Mouse (Mus musculus) cerebellum, postnatal 25 days (tissue): ENCODE results near the gene Sel1l.
A peak's percentile ranks its signal among the peaks of the same experiment; 100 is the strongest.

Experiments used
- DNase-seq, 2 experiments: peaks; one replicate each; pipeline ENCODE4 v3.0.0; 2021; ENCODE audit warnings: mixed read lengths in 2 of 2

Gene Sel1l

DNA sequence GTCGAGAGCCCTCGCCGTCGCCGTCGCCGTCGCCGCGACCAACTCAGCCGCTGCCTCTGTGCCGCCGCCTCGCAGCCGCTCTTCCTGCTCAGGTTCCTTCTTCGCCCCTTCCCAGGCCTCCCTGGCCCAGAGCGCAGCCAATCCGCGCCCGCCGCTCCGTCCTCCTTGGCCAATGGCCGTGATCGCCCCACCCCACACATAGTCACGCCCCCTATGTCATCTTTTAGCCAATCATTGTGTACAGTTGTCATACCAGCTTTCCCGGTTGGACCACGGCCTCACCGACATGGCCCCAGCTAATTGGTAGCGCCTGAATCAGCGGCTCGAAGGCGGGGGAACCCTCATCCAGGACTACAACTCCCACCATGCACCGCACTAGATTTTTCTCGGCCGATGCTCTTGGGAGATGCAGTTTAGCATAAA is at the start of gene Sel1l:
Gene Sel1l (minus strand): TSS at position 113 of the 423 bp plus-strand sequence.
- DNase-seq = peak; percentile 96 to 97

DNA sequence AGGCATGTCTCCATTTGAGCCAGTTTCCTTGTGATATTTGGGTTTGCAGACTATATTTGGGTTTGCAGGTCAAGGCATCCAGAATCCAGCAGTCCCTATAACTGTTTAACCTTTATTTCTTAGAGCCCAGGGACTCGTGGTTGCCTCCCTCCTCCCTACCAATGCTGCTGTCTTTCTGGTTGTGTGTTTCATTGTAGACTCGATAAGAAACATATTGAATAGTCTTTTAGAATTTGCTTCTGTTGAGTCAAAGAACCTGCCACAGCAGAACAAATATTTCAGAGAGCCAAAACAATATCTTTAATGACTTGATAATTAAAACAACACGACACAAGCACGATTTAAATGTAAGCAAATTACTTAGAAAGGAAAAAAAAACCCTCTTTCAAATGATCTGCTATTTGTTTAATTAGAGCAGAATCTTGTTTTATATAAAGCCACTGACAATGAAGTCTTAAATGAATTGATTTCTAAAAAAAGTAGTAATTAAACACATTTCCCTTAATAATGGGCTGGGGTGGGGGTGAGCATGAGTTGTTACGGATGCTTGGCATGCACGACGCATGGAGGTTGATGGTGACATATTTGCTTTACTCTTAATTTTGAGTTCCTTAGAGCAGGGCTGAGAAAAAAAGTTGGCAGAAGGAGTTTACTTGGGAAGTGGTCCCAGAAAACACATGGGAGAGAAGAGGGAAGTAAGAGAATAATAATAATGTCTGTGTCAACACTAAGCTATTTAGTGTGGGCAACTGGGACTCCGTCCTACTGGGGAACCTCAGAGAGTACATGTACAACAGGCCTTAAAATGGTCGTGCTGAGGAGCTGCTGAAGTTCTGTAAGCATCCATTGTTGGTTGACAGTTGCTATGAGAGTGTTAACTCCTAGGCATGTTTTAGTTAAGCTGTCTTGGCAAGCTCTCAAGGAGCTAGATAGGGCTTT is 43.9 kb upstream of the Sel1l start:
- DNase-seq = no peak

DNA sequence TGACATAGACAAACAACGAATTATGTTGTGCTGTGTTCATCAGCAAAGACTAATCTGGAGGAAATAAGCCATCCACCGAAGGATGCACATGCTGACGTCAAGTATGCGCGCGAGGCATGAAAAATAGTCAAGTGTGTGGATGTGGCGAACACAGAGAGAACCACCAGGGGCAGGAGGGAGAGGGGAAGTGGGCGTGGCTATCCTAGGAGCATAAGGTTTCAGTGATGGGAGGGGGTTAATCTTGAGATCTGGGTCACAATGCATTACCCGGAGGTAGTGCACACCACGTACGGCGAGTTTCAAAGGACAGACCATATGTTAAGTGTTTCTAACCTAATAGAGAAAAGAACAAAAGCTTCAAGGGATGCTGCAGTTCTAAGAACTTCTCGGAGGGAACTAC is 31.5 kb upstream of the Sel1l start:
- no peak for DNase-seq

DNA sequence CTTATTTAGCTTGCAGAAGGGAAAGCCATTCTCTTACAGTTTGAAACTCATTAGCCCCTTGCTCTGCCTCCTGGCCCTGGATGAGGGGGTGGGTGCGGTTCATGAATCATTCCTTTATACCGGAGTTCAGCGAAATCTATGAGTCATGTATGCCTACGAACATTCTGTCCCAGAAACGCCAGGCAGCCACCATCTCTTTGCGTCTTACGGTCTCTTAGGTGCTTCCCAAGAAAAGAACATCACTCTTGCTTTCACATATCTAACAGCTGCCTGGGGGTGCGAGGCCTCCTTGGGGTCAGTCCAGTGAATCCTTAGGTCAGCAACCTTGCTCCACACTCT is 29.9 kb upstream of the Sel1l start:
- DNase-seq = no peak

DNA sequence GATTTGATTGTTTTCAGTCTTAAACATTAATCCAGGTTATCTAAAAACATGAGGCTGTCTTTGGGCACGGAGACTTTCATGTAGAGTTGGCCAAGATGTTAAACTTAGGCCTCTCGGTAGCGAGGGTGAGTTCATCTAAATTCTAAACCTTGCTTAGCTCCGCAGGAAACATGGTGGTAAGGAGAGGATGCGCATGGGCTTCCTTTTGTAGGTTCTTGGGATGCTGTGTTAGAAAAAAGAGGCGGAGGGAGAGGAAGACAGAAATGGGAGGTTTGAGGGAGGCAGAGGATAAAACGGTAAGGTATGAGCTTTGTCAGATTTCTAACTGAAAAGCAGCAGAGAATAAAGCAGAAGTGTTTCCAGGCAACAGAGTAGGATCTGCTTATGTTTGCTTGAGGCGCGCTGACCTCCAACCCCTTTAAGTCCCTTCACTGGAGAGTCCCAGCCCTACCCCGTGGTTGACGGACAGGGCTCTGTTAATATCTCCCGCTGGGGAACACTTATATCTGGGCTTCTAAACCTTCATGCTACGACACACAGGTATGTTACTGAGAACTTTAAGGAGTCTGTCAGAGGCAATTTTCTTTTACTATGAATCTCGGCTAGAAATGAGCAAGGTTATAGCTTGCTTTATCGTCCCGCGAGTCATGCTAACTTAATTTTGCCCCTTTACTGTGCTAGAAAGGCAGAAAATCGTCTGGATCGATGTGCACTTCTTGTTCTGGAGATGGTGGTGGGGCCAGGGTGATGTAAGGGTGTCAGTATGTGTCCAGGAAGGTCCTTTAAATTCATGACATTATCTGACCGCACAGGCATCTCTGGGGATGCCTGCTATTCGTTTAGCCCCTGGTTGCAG is 29.3 kb upstream of the Sel1l start:
- no peak for DNase-seq

DNA sequence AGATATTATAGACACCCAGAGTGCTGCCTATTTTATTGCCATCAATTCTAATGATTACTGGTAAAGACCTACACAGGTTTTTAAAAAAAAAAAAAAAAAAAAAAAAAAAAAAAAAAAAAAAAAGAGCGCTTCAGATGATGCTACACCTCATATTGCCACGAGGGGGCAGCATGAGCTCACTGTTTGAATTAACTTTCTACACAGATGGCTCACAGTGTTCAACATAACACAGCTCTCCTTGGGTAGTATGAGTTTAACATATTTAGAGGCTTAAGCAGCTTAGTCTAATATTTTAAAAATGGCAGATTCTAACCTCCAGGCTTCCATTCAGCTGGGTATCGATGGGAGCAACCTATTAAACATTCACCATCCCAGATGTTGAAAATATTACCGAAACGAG is 28.7 kb upstream of the Sel1l start:
- DNase-seq = peak; percentile 32 to 63

DNA sequence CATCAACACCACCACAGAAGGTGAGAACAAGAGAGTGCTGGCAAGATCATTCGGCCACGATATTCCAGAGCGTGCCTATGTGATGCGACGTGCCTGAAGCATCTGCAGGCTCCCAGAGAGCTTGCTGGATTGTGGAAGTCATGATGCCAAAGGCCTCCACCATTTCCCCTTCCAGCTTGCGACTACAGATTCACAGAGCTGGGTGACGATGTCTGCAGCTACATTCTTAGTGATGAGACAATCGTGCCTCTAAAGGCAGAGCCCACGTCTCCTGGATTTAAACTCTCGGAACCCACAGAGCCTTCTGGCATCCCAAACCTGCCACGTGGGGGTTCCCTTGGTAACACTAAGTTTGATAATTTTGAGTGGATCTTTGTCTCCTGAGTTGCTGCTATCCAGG is 21.7 kb upstream of the Sel1l start:
- DNase-seq = no peak

DNA sequence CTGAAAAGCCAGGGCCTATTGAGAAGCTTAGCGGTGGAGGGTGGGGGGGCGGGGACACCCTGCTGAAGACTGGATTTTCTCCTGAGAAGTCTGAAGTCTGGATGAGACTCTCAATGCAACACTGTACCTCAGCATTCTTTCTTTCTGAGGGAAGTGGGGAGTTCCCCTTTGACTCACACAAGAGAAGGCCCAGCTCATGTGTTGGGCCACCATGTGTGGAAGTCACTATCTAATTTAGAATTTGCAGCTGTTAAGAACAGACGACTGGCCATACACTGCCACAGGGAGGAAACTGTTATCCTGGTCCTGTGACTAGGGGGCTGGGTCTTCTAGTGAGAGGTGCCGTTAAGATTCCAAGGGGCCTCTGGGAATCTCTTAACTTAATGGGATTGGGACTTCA is 20.4 kb upstream of the Sel1l start:
- no peak for DNase-seq

DNA sequence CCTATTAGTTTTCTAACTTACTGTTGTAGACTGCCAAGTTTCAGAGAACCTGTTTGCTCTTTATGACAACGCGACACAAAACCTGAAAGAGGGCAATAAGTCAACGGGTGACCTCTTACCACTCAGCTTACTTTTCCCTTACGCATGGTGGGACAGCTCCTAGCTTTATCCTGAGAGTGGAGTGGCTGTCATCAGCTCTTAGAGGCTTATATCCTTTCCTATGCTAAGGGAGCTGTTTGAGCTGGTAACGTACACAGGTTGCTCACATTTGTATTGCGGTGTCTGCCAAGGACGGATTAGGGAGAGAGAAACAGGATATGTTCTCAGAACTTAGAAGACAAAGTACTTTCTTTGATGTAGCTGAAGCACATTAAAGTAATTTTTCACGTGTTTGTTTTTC is 5.4 kb upstream of the Sel1l start:
- DNase-seq = no peak

DNA sequence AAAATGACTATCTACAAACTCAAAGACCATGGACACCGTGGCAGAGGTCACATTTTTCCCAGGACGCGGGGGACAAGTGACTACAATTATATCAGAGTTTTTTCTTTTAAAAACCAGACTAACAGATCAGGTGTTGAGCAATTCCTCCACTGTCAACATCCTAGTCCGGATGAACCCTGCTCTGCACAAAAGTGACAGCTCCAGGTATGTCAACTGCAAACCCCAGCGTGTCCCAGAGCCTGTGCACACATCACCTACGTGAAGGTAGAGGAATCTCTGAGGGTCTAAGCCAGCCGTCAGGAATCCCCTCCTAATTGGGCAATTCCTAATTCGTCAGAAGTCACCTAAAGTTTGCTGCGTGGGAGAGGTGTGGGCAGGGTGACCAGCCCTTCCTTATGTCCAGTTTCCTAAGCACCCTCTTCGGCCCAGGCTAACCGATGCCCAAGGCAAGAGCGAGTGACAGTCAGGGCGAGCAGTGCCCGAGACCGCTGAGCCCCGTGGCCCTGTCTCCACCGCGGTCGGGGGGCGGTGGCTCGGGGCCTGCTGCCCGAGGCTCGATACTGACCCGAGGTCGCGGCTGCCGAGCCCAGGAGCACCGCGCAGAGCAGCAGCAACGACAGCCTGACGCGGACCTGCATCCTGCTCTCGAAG is 438 bp downstream of the Sel1l start:
- DNase-seq = no peak

DNA sequence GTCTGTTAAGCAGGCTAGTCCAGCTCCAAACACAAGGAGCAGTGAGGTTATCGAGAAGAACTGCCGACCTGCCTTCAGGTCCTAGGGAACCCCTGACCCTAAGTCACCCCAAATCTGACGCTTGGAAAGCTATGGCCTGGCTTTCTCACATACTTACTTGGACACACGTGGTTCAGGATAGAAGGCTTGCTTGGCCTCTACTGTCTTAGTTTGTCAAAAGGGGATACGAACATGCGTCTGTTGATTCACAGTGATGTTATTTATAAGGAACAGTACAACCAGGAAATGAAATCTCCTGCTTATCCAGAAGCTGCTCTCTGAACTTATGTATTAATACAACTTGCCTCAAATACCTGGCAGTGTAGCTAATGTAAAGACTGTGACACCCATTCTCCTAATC is 2.9 kb downstream of the Sel1l start:
- DNase-seq = no peak

DNA sequence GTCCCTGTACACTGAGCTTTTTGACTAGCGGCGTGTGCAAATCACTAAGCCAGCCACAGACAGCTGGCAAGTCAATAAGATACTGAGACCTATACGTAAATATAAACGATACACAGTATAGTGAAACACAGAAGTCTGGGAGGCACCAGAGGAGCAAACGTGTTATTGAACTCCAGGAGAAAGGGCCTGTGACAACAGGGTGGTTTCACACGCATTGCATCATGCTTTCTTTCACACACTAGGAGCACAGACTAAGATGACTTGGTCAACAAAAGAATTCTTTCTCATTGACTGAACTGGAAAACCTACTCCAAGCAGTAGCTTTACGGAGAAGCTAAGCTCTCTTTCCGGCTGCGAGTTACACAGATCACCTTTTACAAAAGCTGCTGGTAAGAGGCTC is 3.6 kb downstream of the Sel1l start:
- no peak for DNase-seq

DNA sequence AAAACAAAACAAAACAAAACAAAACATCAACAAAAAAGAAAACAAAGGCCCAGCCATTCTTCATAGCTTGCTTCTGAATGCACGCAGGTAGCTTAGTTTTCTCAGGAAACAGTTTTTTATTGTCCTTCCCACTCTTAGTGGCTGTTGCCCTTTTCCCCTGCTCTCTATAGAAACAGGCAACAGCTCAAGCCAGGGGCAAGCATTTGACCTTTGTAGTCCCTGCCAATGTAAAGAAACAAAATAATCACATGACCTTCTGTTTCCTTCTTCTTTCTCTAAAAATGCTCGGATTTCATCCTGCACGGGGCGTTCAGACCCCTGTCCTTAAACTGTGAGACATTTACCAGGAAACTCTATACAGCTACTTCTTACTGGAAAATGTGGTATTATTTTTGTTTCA is 4.4 kb downstream of the Sel1l start:
- DNase-seq = no peak

DNA sequence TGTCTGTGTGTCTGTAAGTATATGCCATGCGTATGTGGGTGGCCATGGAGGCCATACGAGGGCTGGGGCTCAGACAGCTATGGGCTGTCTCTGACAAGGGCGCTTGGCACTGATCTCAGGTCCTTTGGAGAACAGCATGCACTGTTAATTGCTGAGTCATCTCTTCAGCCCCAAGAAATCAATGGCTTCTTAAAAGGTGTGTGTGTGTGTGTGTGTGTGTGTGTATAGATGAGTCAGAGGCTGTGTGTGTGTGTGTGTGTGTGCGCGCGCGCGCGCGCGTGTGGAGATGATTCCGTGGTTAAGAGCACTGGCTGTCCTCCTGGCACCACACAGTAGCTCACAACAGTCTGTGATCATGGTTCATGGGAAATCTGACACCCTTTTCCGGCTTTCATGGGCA is 5.1 kb downstream of the Sel1l start:
- DNase-seq = no peak

DNA sequence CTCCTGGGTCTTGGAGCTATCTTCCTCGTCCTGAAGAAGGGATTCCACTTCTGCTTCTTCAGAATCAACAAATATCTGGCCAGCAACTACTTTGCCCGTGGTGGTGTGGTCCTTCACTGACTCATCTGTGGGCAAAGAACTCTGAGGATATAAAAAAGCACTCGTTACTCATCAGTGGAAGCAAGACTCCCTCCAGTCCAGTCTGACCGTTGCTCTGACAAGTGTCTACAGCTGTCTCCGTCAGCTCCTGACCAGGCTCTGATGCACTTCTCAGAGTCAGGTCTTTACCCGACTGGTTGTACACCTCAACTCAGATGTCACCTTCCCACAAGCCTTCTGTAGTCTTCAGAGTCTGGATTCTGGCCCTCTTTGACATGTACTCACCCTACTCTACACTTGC is 7.2 kb downstream of the Sel1l start:
- no peak for DNase-seq

DNA sequence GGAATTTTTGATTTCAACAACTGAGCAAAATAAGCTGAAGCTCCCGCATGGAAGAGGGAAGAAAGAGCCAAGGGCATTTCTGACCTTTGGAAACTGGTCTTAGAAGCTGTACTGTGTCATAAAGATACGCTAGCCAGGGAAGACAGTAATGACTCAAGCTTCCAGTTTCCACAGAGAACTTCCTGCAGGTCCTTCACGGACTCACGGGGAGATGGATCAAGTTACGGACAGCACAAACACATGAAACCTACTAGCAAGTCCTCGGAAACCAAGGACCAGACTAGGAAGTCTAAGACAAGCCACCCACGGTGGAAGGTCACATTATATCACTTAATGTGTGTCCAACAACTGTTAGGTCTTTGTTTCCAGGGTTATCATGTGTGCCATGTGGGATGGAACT is 10.7 kb downstream of the Sel1l start:
- DNase-seq = no peak

DNA sequence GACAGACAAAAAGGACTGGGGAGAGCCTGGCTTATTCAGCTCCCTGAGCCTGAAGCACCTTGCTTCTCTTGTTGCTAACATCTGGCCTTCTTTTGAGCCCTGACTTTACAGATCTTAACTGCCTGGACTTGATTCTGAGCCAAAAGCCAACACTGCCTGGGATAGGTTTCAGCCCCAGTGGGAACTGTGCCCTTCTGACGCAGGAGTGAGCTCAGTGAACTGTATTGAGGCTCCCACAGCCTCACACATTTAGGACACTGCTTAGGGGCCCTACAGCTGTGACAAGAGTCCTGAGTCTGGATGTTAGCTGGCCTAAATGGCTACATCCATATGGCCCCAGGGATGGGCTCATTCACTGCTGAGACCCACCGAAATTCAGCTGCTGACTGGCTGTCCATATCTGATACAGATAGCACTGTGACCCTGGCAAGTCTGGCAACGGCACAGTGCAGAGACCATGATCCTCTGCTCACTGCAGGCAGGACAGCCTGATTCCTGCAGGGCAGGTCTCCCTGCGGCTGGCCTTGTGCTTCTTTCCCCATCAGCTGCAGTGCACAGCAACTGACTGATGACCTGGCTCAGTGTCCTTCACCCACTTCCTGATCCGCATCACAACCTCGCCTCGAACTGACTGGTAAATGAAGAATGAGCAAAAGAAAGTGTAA is 11.4 kb downstream of the Sel1l start:
- no peak for DNase-seq

DNA sequence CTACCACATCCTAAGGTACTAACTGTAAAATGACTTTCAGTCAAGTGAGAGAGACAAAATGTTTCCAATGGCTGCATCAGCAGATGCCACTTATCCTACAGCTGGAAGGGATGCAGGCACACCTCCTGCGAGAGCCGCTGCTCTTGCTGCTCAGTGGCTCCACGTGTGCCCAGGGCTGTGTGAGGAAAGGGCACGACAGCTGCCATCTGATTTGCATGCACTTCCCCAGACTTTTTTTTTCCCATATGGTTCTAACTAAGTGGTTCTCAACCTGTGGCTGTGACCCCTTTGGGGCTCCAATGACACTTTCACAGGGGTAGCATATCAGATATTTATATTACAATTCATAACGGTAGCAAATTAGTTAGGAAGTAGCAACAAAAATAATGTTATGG is 15.0 kb downstream of the Sel1l start:
- DNase-seq = no peak

DNA sequence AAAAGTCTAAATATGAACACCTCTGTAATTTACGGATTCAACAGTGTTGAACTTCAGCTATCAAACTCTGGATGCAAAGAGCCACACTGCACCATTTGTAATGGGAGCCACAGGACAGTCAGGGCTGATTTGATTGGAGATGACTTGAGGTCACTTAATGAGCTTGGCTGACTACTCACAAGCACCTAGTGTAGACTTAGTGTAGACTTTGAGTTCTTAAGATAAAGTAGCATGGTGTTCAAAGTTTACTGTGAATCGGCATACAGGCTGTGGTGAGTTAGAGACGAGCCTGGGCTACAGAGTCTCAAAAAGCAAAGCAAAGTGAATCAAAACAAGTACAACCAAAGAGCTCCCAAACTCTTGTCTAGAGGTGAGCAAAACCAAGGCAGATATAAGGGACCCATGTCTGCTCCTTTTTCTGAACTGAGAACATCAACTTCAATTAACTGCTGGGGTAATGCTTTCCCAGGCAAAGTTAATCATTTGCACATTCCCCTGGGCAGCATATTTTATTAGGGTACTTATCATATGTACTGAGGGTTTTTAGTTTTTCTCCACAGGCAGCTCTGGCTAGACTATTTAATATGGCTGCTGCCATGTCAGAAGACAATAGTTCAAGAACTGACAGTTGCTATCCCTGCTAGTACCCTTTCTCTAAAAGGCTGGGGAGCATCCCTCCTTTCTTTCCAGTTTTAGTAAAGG is 15.6 kb downstream of the Sel1l start:
- DNase-seq = no peak

DNA sequence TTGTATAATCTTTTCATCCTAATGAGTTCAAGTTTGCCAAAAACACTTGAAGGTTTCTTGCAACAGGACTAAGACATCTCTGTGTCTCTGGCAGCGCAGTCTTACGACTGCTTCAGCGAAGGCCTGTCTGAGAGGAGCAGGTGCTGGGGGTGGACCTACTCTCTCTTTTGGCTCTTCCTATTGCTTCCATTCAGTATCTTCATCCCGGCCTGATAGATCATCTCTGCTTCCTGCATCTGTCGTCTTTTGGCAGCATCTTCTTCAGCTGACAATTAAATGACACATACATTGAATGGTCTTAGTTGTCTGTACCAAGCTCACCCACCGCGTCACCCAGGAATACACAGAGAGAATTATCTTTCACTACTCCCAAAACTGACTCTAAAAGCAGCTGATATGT is 17.5 kb downstream of the Sel1l start:
- no peak for DNase-seq

DNA sequence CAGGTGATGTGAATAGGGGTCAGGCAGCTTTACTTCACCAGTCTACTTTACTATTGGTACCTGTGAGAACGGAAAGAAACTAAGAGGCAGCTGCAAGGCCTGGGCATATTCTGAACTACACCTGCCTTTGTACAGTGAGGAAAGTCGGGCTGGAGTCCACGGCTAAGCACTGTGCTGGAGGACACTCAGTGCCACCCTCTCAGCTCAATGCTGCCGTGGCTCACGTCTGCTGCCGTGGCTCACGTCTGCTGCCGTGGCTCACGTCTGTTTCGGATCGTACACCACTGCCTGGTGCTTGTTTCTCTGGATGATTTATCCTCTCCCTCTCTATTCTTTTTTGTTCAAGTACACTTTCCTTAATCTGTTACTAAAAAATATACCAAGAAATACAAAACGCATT is 28.5 kb downstream of the Sel1l start:
- no peak for DNase-seq

DNA sequence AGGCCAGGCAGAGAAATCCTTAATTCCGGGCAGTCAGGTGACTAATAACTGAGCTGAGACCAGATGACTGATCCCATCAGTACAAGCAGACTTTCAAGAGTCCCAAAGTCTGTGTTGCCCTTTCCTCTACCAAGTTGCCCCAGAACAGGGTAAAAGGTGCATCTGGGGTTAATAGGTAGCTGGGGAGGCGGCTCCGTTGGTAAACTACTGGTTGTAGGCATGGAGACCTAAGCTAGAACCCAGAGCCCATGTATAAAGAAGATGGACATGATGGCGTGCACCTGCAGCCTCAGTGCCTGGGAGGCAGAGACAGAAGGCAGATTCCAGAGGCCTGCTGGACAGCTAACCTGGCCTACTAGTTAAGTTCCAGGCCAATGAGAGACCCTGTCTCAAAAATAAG is 30.2 kb downstream of the Sel1l start:
- DNase-seq = no peak
